Mouse (Mus musculus) hindbrain, embryonic 12.5 days (tissue): ENCODE results near the gene Ash1l. TPM values are rescaled to one million over a fixed set of nuclear protein-coding genes. Genes with fewer than 3 reads are reported as not detected.
"Not testable (repeated sequence)": the region's sequence is repeated elsewhere in the genome, so short reads cannot be mapped to it uniquely, and the experiment has no call there.

Experiments used
- ATAC-seq: fragments of 200-750 bp; cut with Nextera tagmentation; 2 replicates; pipeline ENCODE4 v1.8.0; 2017; ENCODE audit warnings: moderate TSS enrichment; ENCODE audit not compliant: low FRiP score
- H3K27ac ChIP-seq: fragments of 300-500 bp; sonication (generic); 2 replicates; pipeline ENCODE4 v1.5.1; 2016; ENCODE audit warnings: mild to moderate bottlenecking
- H3K27me3 ChIP-seq: fragments of 300-500 bp; sonication (generic); 2 replicates; pipeline ENCODE4 v1.6.1; 2016; ENCODE audit warnings: mild to moderate bottlenecking
- H3K36me3 ChIP-seq: fragments of 300-500 bp; sonication (generic); 2 replicates; pipeline ENCODE4 v1.6.1; 2016; ENCODE audit warnings: mild to moderate bottlenecking
- H3K4me1 ChIP-seq: fragments of 300-500 bp; sonication (generic); 2 replicates; pipeline ENCODE4 v1.6.1; 2016
- H3K4me2 ChIP-seq: fragments of 300-500 bp; sonication (generic); replicated peaks from 2 replicates; pipeline ENCODE4 v1.6.1; 2016; ENCODE audit warnings: mild to moderate bottlenecking
- H3K4me3 ChIP-seq: fragments of 300-500 bp; sonication (generic); 2 replicates; pipeline ENCODE4 v1.5.1; 2016; ENCODE audit warnings: mild to moderate bottlenecking
- H3K9ac ChIP-seq: fragments of 300-500 bp; sonication (generic); 2 replicates; pipeline ENCODE4 v1.6.1; 2016; ENCODE audit warnings: mild to moderate bottlenecking, moderate library complexity
- H3K9me3 ChIP-seq: fragments of 300-500 bp; sonication (generic); replicated peaks from 2 replicates; pipeline ENCODE4 v1.6.1; 2016; ENCODE audit warnings: mild to moderate bottlenecking
- WGBS: fragments of 180-500 bp; shearing (Covaris S2); methylation state at CpG from one replicate; pipeline ENCODE4 v1.1.7; 2016; 5-methylcytosine and 5-hydroxymethylcytosine counted together
- polyA plus RNA-seq: library from polyadenylated mRNA; unstranded; fragments of >200 nt; fragmentation: Nextera tagmentation; extraction: Ambion mirVana; gene quantifications from 2 replicates; pipeline ENCODE4 v1.2.1, GENCODE M21; 2016

The Ash1l gene
- polyA plus RNA-seq, 1 experiment from 2014 or later: 22.5 TPM

DNA sequence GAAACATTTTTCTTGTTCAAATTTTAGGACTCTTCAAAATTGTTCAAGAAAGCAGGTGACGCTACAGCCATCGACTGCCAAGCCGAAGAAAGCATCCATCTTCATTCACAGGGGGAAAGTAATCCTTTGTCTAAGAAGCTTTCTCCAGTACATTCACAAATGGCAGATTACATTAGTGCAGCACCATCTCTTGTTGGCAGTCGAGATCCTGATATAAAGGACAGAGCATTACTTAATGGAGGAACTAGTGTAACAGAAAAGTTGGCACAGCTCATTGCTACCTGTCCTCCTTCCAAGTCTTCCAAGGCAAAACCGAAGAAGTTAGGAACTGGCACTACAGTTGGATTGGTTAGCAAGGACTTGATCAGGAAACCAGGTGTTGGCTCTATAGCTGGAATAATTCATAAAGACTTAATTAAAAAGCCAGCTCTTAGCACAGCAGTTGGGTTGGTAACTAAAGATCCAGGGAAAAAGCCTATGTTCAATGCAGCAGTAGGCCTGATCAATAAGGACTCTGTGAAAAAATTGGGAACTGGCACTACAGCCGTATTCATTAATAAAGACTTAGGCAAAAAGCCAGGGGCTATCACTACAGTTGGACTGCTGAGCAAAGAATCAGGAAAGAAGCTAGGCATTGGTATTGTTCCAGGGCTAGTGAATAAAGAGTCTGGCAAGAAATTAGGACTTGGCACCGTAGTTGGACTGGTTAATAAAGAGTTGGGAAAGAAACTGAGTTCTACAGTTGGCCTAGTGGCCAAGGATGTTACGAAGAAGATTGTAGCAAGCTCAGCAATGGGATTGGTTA lies 31.0 kb downstream of the Ash1l start:
- no peaks in the 10 kb centered on the region for H3K9me3 ChIP-seq
- no peak overlapping the region for H3K4me2 ChIP-seq
- no peak for ATAC-seq
- H3K9ac ChIP-seq: no peak overlapping the region
- peaks cover 45% of the 10 kb centered on the region for H3K36me3 ChIP-seq
- no peaks in the 10 kb centered on the region for H3K27me3 ChIP-seq
- H3K27ac ChIP-seq: no peak overlapping the region
- H3K4me1 ChIP-seq: 0 out of 2 replicates have a peak, but pooled peaks cover 2% of the 10 kb centered on the region
- 95% methylated on average over 8 of the region's 8 CpGs for WGBS
- no peak overlapping the region for H3K4me3 ChIP-seq

DNA sequence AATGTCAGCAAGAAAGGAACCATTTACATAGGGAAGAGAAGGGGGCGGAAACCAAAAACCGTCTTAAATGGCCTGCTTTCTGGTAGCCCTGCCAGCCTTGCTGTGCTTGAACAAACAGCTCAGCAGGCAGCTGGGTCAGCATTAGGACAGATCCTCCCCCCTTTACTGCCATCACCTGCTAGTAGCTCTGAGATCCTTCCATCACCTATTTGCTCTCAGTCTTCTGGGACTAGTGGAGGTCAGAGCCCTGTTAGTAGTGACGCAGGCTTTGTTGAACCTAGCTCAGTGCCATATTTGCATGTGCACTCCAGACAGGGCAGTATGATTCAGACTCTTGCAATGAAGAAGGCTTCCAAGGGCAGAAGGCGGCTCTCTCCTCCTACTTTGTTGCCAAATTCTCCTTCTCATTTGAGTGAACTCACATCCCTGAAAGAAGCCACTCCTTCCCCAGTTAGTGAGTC lies 33.5 kb downstream of the Ash1l start:
- WGBS: 37% methylated on average over 4 of the region's 4 CpGs

DNA sequence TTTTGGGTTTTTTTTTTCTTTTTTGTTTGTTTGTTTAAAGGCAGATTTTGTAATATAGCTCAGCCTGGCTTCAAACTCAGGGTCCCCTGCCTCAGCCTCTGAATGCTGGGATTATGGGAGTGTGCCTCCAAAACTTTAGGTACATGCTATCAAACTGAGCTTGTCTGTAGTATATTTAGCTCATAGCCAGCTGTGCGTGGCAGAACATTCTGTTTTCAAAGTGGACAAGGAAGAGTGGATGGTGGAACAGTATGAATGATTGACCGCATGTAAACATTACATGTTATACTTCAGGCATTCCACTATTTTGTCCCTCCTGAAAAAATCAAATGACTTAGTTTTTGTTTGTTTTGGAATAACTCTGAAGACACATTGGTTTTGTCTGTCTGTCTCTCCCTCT lies 42.4 kb downstream of the Ash1l start:
- Histone ChIP-seq H3K27me3 (no peaks in the 10 kb centered on the region), H3K9me3 (no peaks in the 10 kb centered on the region)
- WGBS: 92% methylated on average over 2 of the region's 2 CpGs

More for the DNA sequence above, 33.5 kb downstream of the Ash1l start:
- Histone ChIP-seq H3K27me3 (no peaks in the 10 kb centered on the region), H3K9ac (no peak overlapping the region), H3K4me3 (no peak overlapping the region), H3K4me2 (no peak overlapping the region), H3K27ac (no peak overlapping the region), H3K36me3 (peaks cover 45% of the 10 kb centered on the region), H3K9me3 (no peaks in the 10 kb centered on the region), H3K4me1 (0 out of 2 replicates have a peak, but pooled peaks cover 2% of the 10 kb centered on the region)
- ATAC-seq: no peak; the same call in 1 of the 2 replicates

DNA sequence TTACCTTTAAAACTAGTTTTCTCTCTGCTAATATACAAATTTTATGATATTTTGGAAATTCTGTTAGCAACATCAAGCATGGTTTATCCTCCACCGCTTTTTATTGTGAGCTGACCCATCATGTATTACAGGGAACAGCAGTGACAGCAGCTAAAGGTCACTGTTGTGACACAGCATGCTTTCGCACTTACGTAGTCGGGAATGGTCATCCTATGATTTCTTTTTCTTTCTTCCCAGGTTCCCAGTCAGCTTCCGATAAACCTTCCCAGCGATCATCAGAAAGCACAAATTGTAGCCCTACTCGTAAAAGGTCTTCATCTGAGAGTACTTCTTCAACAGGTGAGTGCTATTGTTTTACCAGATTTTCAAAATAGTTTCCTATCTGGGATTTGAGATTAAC lies 51.1 kb downstream of the Ash1l start:
- no peak overlapping the region for H3K9ac ChIP-seq
- H3K27ac ChIP-seq: no peak overlapping the region
- peaks cover 47% of the 10 kb centered on the region for H3K36me3 ChIP-seq
- WGBS: 95% methylated on average over 7 of the region's 7 CpGs
- H3K27me3 ChIP-seq: no peaks in the 10 kb centered on the region
- H3K4me1 ChIP-seq: no peaks in the 10 kb centered on the region
- H3K4me2 ChIP-seq: no peak overlapping the region
- H3K4me3 ChIP-seq: no peak overlapping the region
- H3K9me3 ChIP-seq: no peaks in the 10 kb centered on the region
- no peak for ATAC-seq

More for the DNA sequence above, 42.4 kb downstream of the Ash1l start:
- Histone ChIP-seq H3K4me1 (no peaks in the 10 kb centered on the region), H3K9ac (no peak overlapping the region), H3K4me3 (no peak overlapping the region), H3K4me2 (no peak overlapping the region), H3K36me3 (peaks cover 11% of the 10 kb centered on the region), H3K27ac (no peak overlapping the region)
- ATAC-seq: no peak

DNA sequence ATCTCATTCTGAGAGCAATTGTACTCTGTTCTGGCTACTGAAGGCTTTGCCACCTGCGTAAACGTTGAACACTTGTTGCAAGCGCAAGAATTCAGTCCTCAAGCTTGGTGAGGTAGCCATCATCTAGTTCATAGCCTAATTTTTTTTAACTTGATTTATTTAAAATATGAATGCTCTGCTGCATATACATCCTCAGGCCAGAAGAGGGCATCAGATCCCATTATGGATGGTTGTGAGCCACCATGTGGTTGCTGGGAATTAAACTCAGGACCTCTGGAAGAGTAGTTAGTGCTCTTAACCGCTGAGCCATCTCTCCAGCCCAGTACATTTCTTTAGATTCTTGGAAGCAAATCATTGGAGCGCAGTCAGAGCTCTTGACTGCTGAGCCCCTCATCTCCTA lies 80.5 kb downstream of the Ash1l start:
- H3K4me3 ChIP-seq, ATAC-seq, H3K4me1 ChIP-seq, H3K9me3 ChIP-seq, H3K27me3 ChIP-seq, H3K4me2 ChIP-seq, H3K9ac ChIP-seq, H3K27ac ChIP-seq: not testable (repeated sequence)
- WGBS: 94% methylated on average over 5 of the region's 5 CpGs
- peaks cover 69% of the 10 kb centered on the region for H3K36me3 ChIP-seq

DNA sequence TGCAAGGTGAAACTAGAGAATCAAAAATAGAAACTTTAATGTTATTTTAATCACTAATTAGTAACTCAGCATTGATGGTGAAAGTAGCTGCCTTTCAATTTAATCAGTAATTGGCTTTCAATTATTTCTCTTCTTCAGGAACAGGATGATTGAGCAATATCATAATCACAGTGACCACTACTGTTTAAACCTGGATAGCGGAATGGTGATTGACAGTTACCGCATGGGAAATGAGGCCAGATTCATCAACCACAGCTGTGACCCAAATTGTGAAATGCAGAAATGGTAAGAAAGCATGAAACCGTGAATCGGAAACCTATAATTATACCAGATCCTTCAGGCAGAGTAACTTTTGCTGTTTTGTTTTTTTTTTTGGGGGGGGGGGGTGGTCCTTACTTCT lies 92.9 kb downstream of the Ash1l start:
- Histone ChIP-seq H3K9me3 (no peaks in the 10 kb centered on the region), H3K36me3 (peaks cover 66% of the 10 kb centered on the region), H3K27ac (no peak overlapping the region), H3K4me1 (no peaks in the 10 kb centered on the region), H3K27me3 (no peaks in the 10 kb centered on the region), H3K4me3 (no peak overlapping the region), H3K9ac (no peak overlapping the region), H3K4me2 (no peak overlapping the region)
- WGBS: 87% methylated on average over 4 of the region's 4 CpGs
- no peak for ATAC-seq

DNA sequence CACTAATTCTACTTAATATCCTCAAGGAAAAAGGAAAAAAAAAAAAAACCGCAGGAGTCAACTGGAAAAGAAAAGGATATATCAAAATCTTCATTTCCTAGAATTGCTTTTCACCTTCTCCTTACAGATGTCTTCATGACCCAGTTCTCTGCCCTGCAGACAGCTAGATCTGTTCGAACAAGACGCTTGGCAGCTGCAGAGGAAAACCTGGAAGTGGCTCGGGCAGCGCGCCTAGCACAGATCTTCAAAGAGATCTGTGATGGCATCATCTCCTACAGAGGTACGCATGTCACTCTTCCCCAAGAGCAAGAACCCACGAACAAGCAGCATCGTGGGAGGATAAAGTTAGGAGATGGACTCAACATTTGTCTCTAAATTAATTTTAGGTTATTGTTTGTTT lies 107.9 kb downstream of the Ash1l start:
- H3K4me1 ChIP-seq: no peaks in the 10 kb centered on the region
- no peaks in the 10 kb centered on the region for H3K9me3 ChIP-seq
- no peak overlapping the region for H3K4me2 ChIP-seq
- peaks cover 79% of the 10 kb centered on the region for H3K36me3 ChIP-seq
- H3K27ac ChIP-seq: no peak overlapping the region
- H3K27me3 ChIP-seq: no peaks in the 10 kb centered on the region
- no peak for ATAC-seq
- no peak overlapping the region for H3K9ac ChIP-seq
- 95% methylated on average over 9 of the region's 9 CpGs for WGBS
- no peak overlapping the region for H3K4me3 ChIP-seq

DNA sequence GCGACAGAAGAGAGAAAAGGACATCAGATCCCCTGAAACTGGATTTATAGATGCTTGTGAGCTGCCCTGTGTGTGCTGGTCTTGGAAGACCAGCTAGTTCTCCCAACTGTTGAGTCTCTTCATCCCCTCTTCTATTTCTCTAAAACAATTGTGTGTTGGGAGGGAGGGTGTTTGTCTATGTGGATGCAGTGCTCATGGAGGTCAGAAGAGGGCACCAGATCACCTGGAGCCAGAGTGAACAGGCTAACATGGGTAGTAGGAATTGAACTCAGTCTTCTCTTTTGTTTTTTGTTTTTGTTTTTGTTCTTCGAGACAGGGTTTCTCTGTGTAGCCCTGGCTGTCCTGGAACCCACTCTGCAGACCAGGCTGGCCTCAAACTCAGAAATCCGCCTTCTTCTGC lies 108.4 kb downstream of the Ash1l start:
- no peak overlapping the region for H3K27ac ChIP-seq
- peaks cover 81% of the 10 kb centered on the region for H3K36me3 ChIP-seq
- no peak overlapping the region for H3K9ac ChIP-seq
- H3K4me3 ChIP-seq: no peak overlapping the region
- no peak for ATAC-seq
- H3K9me3 ChIP-seq: no peaks in the 10 kb centered on the region
- H3K27me3 ChIP-seq: no peaks in the 10 kb centered on the region
- 79% methylated on average over 3 of the region's 3 CpGs for WGBS
- no peak overlapping the region for H3K4me2 ChIP-seq
- no peaks in the 10 kb centered on the region for H3K4me1 ChIP-seq

DNA sequence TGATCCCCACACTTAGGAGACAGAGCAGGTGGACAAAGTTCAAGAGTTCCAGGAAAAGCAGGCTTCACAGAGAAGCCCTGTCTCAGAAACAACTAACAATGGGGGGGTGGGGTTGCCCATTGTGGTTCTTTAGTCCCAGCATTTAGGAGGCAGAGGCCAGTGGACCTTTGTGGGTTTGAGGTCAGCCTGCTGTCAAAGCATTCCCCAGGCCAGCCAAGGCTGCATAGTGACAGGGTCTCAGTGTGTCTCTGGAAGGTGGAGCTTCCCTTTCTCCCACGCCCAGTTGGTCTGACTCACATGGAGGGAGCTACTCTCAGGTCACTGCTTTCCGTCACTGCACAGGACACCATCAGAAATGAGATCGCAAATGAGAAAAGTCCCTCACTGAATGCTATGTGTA lies 111.3 kb downstream of the Ash1l start:
- Histone ChIP-seq H3K4me2 (no peak overlapping the region), H3K4me3 (no peak overlapping the region), H3K4me1 (no peaks in the 10 kb centered on the region), H3K9me3 (no peaks in the 10 kb centered on the region), H3K27ac (no peak overlapping the region), H3K27me3 (no peaks in the 10 kb centered on the region), H3K36me3 (peaks cover 78% of the 10 kb centered on the region), H3K9ac (no peak overlapping the region)
- 41% methylated on average over 3 of the region's 3 CpGs for WGBS
- no peak for ATAC-seq

DNA sequence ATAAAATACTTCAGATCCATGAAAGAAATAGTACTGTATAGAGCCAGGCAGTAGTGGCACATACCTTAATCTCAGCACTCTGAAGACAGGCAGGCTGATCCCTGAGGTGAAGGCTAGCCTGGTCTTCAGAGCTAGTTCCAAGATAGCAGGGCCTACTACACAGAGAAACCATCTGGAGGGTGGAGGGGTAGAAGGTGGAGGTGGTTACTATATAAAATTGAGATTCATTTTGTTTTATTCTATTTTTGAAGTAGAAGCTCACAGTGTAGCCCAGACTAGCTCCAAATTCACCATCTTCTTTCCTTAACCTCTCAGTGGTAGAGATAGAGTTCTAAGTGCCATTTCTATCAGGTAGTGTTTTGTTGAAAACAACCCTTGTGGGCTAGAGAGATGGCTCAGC lies 116.8 kb downstream of the Ash1l start:
- H3K4me1 ChIP-seq: no peaks in the 10 kb centered on the region
- H3K27me3 ChIP-seq: no peaks in the 10 kb centered on the region
- peaks cover 84% of the 10 kb centered on the region for H3K36me3 ChIP-seq

DNA sequence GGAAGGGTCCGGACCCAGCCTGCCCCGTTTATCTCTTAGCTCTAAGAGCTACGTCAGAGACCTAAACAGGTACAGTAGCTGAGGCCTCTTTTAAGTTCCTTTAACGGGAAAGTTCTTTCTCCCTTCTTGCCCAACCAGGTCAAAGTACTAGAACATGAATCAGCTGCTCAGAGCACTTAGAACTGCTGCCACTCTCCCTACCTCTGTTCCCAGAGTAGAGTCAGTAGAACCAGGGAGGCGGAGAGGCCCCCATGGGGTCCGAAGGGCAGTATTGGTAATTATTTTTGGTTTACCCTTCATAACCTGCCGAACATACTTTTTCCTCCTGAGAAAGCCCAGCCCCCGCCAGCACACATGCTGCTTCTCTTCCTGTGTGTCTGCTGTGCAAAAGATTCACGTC lies 127.0 kb downstream of the Ash1l start:
- no peak overlapping the region for H3K4me2 ChIP-seq
- H3K4me3 ChIP-seq: no peak overlapping the region
- ATAC-seq: no peak
- 90% methylated on average over 9 of the region's 9 CpGs for WGBS
- H3K4me1 ChIP-seq: no peaks in the 10 kb centered on the region
- H3K27me3 ChIP-seq: no peaks in the 10 kb centered on the region
- H3K9ac ChIP-seq: no peak overlapping the region
- peaks cover 60% of the 10 kb centered on the region for H3K36me3 ChIP-seq
- no peak overlapping the region for H3K27ac ChIP-seq
- no peaks in the 10 kb centered on the region for H3K9me3 ChIP-seq

More for the DNA sequence above, 116.8 kb downstream of the Ash1l start:
- Histone ChIP-seq H3K9me3 (no peaks in the 10 kb centered on the region), H3K4me3 (no peak overlapping the region), H3K27ac (no peak overlapping the region), H3K4me2 (no peak overlapping the region), H3K9ac (no peak overlapping the region)
- ATAC-seq: no peak

DNA sequence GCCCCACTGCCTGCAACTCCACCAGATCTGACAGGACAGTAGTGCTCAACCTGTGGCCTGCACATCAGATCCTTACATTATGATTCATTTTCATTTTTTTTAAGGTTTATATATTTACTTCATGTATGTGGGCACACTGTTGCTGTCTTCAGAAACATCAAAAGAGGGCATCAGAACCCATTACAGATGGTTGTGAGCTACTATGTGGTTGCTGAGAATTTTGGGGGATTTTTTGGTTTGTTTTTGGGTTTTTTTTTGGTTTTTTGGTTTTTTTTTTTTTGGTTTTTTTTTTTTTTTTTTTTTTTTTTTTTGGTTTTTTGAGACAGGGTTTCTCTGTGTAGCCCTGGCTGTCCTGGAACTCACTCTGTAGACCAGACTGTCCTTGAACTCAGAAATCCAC lies 131.9 kb downstream of the Ash1l start:
- H3K9ac ChIP-seq, H3K27me3 ChIP-seq, H3K9me3 ChIP-seq, H3K4me1 ChIP-seq, ATAC-seq, H3K4me3 ChIP-seq, H3K4me2 ChIP-seq, H3K27ac ChIP-seq: not testable (repeated sequence)
- peaks cover 43% of the 10 kb centered on the region for H3K36me3 ChIP-seq

DNA sequence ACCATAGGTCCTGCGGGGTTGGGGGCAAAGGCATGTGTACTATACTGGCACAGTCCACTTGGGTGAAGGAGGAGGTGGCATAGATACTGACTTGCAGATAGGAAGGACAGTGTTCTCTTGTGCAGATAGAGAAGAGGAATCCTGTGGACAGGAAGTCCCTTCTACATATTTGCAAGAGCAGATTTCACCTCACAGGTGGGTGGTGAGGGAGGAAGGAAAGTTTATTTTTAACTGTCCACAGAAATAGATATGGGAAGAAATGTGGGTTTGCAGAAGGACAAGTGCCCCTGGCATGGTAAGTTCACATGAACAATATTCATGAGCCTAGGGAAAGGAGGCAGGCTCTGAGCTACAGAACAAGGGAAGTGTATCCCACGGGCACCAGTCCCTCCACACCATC lies 133.7 kb downstream of the Ash1l start:
- peaks cover 15% of the 10 kb centered on the region for H3K27me3 ChIP-seq
- WGBS: 90% methylated on average over 2 of the region's 2 CpGs
- peaks cover 44% of the 10 kb centered on the region for H3K36me3 ChIP-seq

More for the DNA sequence above, 133.7 kb downstream of the Ash1l start:
- Histone ChIP-seq H3K9ac (no peak overlapping the region), H3K4me1 (peaks cover 12% of the 10 kb centered on the region; the same call in 1 of the 2 replicates), H3K9me3 (no peaks in the 10 kb centered on the region), H3K4me3 (no peak overlapping the region), H3K27ac (no peak overlapping the region), H3K4me2 (no peak overlapping the region)
- ATAC-seq: no peak
